Mouse (Mus musculus): ENCODE measurements at regions not wholly inside any gene's neighbourhood (a gene's known extent, or its start where the extent isn't known, plus 50 kb on each side); places are given as distances from the start of the nearest gene placed in this dataset.

DNA sequence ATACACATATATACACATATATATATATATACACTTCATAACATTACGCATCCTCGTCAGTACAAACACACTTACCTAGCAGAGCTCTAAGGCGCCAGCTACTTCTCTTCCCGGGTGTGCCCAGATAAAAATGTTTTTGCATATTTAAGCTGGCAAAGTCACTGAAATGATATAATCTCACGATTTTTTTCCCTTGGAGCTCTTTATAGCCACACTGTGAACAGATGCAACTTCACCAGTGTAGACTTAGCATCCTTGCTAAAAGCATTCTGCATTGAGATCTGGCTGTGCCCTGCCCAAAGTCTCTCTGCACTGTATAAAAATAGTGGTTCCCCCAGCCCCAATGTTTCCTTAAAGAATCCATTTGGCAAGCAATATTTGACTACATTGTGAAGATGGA, 143.5 kb downstream of the Ddx11 start:
- H3K9me3 ChIP-seq, result no peaks in the 10 kb centered on the region
- no peak overlapping the region for H3K27ac ChIP-seq
- H3K27me3 ChIP-seq (replicated peaks), result no peaks in the 10 kb centered on the region
- no peak overlapping the region for H3K4me3 ChIP-seq
- 0 out of 2 replicates have a peak, but pooled peaks cover 9% of the 10 kb centered on the region for H3K4me1 ChIP-seq
- H3K9ac ChIP-seq, result no peak overlapping the region
- 89% methylated on average over 5 of the region's 5 CpGs for WGBS
- no peak overlapping the region for H3K4me2 ChIP-seq
- H3K36me3 ChIP-seq (replicated peaks), result no peaks in the 10 kb centered on the region
- ATAC-seq (replicated peaks), result no peak

DNA sequence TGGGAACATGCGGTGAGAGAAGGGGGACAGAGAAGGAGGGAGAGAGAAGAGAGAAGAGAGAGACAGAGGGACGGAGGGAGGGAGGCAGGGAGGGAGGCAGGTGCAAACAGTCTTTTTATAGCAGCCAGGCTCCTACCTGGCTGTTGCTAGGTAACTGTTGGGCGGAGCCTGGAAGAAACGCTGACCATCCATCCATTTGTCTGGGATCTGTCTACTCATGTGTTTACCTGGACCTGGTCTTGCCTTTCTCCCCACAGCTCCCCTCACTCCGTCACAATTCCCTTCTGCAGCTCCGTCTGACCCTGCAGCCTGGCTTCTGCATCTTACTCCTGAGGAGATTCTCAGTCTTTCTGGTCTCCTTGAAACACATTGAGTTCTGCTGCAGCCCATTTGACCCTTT, 144.5 kb downstream of the Ddx11 start:
- 0 out of 2 replicates have a peak, but pooled peaks have one; percentile 17 for ATAC-seq (replicated peaks)
- Histone ChIP-seq H3K36me3 (replicated peaks) (no peaks in the 10 kb centered on the region), H3K27ac (no peak overlapping the region), H3K9ac (no peak overlapping the region), H3K4me1 (0 out of 2 replicates have a peak, but pooled peaks cover 9% of the 10 kb centered on the region), H3K4me2 (no peak overlapping the region), H3K27me3 (replicated peaks) (no peaks in the 10 kb centered on the region), H3K9me3 (no peaks in the 10 kb centered on the region), H3K4me3 (no peak overlapping the region)
- WGBS, result 48% methylated on average over 6 of the region's 6 CpGs

DNA sequence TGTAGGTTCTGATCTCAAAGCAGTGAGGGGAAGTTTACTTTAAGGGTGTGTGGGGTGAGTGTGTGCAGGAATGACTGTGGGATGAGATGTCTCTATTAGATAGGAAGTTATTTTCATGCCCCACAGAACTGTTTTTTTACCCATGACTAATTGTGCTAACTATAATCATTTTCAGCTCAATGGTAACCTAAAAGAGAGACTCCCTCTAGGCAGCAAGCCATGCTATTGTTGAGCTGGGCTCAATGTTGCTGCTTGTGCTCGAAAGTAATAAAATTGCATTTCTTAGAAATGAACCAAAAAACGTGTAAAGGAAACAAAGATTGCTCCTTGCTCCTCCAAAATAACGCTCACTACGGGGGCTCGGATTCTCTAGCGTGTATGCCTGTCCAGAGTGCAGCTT, 146.2 kb downstream of the Ddx11 start:
- no peak for ATAC-seq (replicated peaks)
- H3K4me2 ChIP-seq, result no peak overlapping the region
- no peaks in the 10 kb centered on the region for H3K36me3 ChIP-seq (replicated peaks)
- WGBS, result 77% methylated on average over 6 of the region's 6 CpGs
- H3K4me1 ChIP-seq, result 0 out of 2 replicates have a peak, but pooled peaks cover 9% of the 10 kb centered on the region
- H3K4me3 ChIP-seq, result no peak overlapping the region
- no peaks in the 10 kb centered on the region for H3K9me3 ChIP-seq
- H3K9ac ChIP-seq, result no peak overlapping the region
- no peak overlapping the region for H3K27ac ChIP-seq
- no peaks in the 10 kb centered on the region for H3K27me3 ChIP-seq (replicated peaks)

DNA sequence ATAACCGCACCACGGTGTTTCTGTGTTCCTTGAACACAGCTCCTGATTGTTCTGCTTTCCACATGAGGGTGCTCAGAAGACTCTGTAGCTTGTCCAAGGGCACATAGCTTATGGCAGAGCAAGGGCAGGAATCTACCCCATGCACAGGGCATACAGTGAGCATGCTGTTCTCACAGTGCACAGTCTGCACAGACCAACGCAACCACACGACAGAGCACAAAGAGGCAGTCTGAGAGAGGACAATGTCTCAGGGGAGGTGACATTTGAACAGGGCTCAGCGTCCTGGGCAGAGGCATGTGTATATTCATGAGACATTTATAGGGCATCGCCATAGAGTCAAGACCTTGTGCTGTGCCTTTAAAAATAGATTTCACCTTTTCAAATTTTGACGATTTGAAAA, 148.6 kb downstream of the Ddx11 start:
- H3K4me3 ChIP-seq, result no peak overlapping the region
- no peaks in the 10 kb centered on the region for H3K27me3 ChIP-seq (replicated peaks)
- WGBS, result 66% methylated on average over 7 of the region's 7 CpGs
- H3K36me3 ChIP-seq (replicated peaks), result no peaks in the 10 kb centered on the region
- no peak overlapping the region for H3K9ac ChIP-seq
- no peaks in the 10 kb centered on the region for H3K9me3 ChIP-seq
- no peak overlapping the region for H3K4me2 ChIP-seq
- H3K27ac ChIP-seq, result no peak overlapping the region
- no peak for ATAC-seq (replicated peaks)
- peaks cover 10% of the 10 kb centered on the region for H3K4me1 ChIP-seq

DNA sequence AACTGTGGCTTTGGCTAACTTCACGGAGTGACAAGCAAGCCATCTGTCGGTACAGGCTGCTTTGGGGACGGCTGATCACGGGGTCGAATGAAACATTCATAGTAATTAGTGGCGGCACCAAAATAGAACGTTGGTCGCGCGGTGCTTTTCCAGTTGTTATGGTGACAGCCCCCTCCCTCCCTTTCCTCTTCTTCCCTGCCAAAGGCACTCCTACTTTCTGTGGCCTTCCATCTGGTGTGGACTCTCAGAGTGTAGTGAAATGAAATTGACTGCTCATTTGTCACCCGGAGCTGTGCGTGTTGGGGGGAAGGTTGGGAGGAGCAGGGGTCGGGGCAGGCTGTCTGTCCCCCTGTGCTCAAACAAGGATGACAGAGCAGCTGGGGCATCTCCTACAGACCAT, 153.5 kb downstream of the Ddx11 start:
- Histone ChIP-seq H3K27me3 (replicated peaks) (no peaks in the 10 kb centered on the region), H3K36me3 (replicated peaks) (no peaks in the 10 kb centered on the region), H3K27ac (peak overlapping the region; percentile 61), H3K9ac (no peak overlapping the region), H3K4me3 (no peak overlapping the region), H3K4me2 (peak overlapping the region; percentile 6; the same call in 1 of the 2 replicates), H3K9me3 (no peaks in the 10 kb centered on the region), H3K4me1 (peaks cover 20% of the 10 kb centered on the region)
- peak; percentile 88 for ATAC-seq (replicated peaks)
- WGBS, result 12% methylated on average over 13 of the region's 13 CpGs

DNA sequence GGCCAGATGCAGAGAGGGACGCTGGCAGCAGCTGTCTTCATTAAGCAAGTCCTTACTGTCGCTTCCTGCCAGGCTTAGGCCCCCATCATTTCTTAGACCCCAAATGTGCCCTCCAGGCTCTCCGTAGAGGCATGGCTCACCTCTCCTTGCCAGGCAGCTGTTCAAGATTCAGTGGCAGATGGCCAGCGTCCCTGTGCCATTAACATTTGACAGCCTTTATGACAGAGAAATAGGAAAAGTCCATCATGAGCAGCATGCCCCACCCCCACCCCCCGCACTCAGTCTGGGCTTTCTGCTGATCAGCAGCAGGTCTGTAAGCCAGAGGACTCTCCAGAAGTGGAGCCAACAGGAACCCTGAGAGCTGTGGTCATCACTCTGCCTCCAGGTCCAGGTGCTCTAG, 154.7 kb downstream of the Ddx11 start:
- no peak overlapping the region for H3K27ac ChIP-seq
- no peaks in the 10 kb centered on the region for H3K9me3 ChIP-seq
- ATAC-seq (replicated peaks), result peak; percentile 49; the same call in 1 of the 2 replicates
- no peak overlapping the region for H3K4me2 ChIP-seq
- H3K27me3 ChIP-seq (replicated peaks), result no peaks in the 10 kb centered on the region
- no peak overlapping the region for H3K4me3 ChIP-seq
- no peaks in the 10 kb centered on the region for H3K36me3 ChIP-seq (replicated peaks)
- 53% methylated on average over 5 of the region's 5 CpGs for WGBS
- H3K9ac ChIP-seq, result no peak overlapping the region
- H3K4me1 ChIP-seq, result peaks cover 20% of the 10 kb centered on the region

DNA sequence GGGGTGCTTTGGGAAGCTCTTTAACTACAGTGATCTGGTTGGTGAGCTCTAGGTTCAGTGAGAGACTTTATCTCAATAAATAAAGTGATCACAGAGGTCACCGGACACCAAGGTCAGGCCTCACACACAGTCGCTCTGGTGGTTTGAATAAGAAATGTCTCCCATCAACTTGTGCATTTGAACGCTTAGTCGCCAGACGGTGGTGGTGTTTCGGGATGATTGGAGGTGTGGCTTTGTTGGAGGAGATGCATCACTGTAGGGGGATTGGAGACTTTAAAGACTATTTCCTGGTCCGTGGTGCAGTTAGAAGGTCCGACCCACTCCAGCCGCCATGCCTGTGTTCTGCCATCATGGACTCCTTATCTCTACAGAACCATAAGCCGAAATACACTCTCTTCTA, 162.0 kb downstream of the Ddx11 start:
- ATAC-seq (replicated peaks), result no peak
- H3K9ac ChIP-seq, result no peak overlapping the region
- H3K4me3 ChIP-seq, result no peak overlapping the region
- no peaks in the 10 kb centered on the region for H3K36me3 ChIP-seq (replicated peaks)
- no peak overlapping the region for H3K27ac ChIP-seq
- no peaks in the 10 kb centered on the region for H3K4me1 ChIP-seq
- WGBS, result 91% methylated on average over 10 of the region's 10 CpGs
- H3K27me3 ChIP-seq (replicated peaks), result no peaks in the 10 kb centered on the region
- no peaks in the 10 kb centered on the region for H3K9me3 ChIP-seq
- H3K4me2 ChIP-seq, result no peak overlapping the region
